Mouse (Mus musculus): ENCODE measurements around the gene Cfap157.

Gene Cfap157

DNA sequence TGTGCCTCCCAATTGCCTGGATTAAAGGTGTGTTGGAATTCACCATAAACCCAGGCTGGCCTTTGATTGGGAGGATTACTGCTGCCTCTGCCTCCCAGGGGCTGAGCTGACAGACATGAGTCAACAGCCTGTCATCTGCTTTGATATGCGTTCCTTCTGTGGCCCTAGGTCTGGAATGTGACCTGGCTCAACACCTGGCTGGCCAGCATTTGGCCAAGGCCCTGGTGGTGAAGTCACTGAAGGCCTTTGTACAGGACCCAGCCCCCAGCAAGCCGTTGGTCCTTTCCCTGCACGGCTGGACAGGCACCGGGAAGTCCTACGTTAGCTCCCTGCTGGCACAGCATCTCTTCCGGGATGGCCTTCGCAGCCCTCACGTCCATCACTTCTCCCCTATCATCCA is 25.7 kb downstream of the Cfap157 start:
- in situ Hi-C loops (cut with MboI; ENCODE audit: low pct_unique_long_range_greater_than_20kb in 1 of 2, low sequenced_read_pairs in 2 of 2, unreplicated experiment in 1 of 2): loop anchor here (5.0 kb wide), 1 partner anchor 46 kb away; the partner anchor contains the start of gene Cdk9 (in 2 of the 2)

DNA sequence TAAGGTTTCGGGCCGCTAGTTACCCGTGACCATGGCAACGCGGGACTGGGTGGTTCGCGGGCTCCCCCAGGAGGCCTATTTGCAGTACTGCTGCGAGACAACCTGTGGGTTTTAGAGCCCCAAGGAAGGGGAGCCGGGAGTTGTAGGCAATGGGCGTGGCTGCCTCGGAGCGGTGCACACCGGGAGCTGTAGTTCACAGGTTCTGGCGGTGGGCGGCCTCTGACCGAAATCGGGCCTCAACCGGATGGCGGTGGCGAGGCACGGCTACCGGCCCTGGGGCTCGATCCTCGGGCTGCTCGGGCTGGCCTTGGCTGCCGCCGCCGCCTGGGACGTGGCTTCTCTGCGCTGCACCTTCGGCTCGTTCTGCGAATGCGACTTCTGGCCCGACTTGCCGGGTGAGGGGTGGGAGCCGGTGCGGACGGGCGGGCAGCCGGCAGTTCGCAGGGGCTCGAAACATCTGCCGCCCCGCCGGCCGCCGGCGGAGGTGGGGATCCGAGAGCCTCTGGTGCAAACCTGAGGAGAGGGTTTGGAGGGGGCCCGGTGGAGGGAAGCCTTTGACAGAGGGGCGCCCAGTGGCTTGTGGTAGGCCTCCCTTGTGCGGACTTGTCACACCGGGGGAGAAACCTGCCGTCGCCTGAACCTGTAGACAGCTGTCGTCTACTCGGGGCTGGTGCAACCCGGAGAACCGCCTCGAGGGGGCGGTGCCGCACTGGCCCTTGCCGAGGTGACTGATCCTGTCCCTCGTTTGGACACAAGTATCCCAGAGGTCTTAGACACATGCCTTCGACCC is 27.0 kb downstream of the Cfap157 start, which contains the start of gene Tor2a:
TSS of gene Tor2a (plus strand) at position 179 of the 790 bp plus-strand sequence.
- in situ Hi-C loops (cut with MboI; ENCODE audit: low pct_unique_long_range_greater_than_20kb in 1 of 2, low sequenced_read_pairs in 2 of 2, unreplicated experiment in 1 of 2): loop anchor here (5.0 kb wide), 1 partner anchor 45 kb away; the partner anchor contains the start of gene Cdk9 (in 2 of the 2)

DNA sequence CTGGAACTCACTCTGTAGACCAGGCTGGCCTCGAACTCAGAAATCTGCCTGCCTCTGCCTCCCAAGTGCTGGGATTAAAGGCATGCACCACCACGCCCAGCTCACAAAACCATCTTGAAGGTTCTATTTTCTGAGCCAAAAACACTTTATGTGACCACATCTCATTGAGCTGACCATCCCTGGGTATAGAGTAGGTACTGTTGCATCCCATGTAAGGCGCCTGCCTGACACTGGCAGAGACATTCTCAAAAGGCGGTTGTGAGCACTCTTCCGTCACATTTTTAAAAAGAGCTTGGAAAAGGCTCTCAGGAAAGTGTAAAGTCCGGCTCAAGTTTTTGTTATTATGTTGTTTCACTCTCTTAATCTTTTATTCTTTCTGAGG is 27.6 kb downstream of the Cfap157 start:
- in situ Hi-C loops (cut with MboI; ENCODE audit: low pct_unique_long_range_greater_than_20kb in 1 of 2, low sequenced_read_pairs in 2 of 2, unreplicated experiment in 1 of 2): loop anchor here (5.0 kb wide), 1 partner anchor 44 kb away; the partner anchor contains the start of gene Cdk9 (in 2 of the 2)

DNA sequence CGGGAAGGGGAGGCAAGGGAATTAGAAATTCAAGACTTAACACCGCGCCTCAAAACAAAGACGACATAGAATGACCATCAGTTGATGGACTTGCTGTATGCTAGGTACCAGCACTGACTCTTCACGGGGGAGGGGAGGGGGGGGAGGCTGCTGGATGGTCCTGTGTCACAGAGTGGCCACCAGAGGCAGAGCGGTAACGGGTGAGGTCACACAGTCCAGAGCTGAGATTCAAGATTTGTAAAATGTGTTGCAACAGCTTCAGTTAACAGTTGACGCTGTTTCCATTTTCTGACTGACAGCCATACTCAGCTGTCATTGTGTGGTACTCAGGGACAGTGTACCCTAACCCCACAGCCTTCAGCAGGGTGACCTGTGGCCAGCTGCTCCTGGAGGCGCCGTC is 32.0 kb downstream of the Cfap157 start:
- in situ Hi-C loops (cut with MboI; ENCODE audit: low pct_unique_long_range_greater_than_20kb in 1 of 2, low sequenced_read_pairs in 2 of 2, unreplicated experiment in 1 of 2): no loop called here

DNA sequence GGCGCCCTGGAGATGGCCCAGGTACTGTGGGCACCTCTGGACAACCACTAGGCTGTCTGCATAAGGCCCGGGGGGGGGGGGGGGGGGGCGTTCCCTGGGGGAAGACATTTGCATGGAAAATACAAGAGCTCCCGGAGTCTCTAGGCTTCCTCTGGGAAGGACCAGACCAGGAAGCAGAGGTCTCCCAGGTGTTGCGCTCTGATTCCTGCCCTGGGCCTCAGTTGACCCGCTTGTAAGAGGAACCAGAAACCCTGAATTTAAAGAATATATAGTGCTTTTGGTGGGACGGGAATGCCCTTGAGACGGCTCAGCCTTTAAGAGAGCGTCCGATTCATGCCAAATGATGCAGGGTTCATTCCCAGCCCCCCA is 32.6 kb downstream of the Cfap157 start:
- in situ Hi-C loops (cut with MboI; ENCODE audit: low pct_unique_long_range_greater_than_20kb in 1 of 2, low sequenced_read_pairs in 2 of 2, unreplicated experiment in 1 of 2): no loop called here

DNA sequence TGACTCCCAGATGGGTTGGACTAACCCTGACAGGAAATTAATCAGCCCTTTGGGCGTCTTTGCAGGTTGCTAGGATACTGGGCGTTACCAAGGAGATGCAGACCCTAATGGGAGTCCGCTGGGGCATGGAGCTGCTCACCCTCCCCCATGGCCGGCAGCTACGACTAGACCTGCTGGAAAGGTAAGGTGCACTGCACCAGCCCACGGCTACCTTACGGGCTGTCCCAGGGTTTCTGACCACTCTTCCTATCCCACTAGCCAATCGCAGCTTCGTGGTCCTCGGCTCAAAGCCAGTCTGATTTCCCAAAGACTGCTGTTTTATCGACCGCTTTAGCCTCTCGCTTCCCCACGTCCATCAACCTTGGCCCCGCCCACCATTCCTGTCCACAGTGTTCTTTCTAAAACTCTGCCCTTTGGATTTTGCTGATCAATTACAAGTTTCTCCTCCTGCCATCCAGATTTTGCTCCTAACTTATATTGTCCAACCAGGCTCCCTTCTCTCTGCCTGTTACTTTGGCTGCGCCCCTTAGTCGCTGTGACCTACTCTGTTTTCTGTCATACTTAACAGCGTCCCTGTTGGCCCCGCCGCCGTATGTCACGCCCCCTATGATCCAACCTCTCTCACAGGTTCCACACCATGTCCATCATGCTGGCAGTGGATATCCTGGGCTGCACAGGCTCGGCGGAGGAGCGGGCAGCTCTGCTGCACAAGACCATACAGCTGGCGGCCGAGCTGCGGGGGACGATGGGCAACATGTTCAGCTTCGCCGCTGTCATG is 33.2 kb downstream of the Cfap157 start:
- in situ Hi-C loops (cut with MboI; ENCODE audit: low pct_unique_long_range_greater_than_20kb in 1 of 2, low sequenced_read_pairs in 2 of 2, unreplicated experiment in 1 of 2): no loop called here

DNA sequence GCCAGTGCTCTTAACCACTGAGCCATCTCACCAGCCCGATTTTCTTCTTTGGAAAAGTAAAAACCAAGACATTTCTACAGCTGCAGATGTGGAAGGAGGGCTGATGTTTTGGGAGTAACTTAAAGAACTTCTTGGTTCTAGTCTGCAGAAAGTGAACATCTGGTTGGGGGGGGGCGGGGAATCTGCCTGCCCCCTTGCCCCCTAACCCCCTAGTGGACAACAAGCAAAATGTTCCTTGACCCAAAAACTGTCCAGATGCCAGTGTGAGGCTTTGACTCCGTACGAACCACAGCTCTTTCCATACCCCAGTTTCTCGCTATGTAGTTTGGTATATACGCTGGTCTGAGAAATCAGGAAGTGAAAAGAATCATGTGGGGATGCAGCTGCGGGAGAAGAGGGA is 34.0 kb downstream of the Cfap157 start:
- in situ Hi-C loops (cut with MboI; ENCODE audit: low pct_unique_long_range_greater_than_20kb in 1 of 2, low sequenced_read_pairs in 2 of 2, unreplicated experiment in 1 of 2): no loop called here

DNA sequence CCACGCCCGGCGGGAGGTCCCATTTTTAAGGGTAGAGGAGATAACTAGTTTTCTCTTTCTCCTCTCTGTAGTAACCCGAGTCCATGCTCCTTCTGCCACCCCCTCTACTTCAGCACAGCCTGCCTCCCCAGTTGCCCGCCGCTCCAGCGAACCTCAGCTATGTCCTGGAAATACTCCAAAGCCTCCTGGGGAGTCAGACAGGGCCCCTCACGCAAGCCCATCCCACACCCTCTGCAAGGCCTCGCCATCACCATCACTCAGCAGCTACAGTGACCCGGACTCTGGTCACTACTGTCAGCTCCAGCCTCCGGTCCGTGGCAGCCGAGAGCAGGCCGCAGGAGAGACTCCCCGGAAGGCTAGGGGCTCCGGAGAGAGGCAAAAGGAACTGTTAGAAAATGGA is 35.1 kb downstream of the Cfap157 start:
- in situ Hi-C loops (cut with MboI; ENCODE audit: low pct_unique_long_range_greater_than_20kb in 1 of 2, low sequenced_read_pairs in 2 of 2, unreplicated experiment in 1 of 2): no loop called here

DNA sequence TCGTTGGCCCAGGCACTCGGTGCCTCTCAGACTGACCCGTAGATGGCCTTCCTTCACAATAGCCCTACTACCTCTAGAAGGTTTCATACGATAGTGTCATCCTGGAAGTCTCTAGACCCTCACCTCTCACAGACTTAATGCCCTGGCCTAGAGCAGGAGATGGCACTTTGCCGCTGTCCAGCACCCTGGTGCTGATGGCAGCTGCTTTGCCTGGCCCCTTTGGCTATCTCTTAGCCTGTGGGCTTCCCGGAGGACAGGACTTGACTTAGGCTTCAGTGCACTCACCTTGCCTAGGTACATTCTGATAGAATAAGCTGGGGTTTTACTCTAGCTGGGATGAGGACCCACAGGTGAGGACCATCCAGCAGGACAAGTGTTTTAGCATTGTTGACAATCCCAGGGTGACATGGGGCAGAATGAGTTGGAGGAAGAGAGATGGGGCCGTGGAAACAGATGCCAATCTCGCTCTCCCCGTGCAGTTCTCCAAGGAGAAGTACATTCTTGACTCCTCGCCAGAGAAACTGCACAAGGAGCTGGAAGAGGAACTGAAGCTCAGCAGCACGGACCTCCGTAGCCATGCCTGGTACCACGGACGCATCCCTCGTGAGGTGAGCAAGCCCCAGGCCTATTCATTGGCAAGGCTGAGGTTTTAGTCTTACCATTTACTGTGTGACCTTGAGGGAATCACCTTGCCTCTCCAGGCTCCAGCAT is 39.8 kb downstream of the Cfap157 start:
- in situ Hi-C loops (cut with MboI; ENCODE audit: low pct_unique_long_range_greater_than_20kb in 1 of 2, low sequenced_read_pairs in 2 of 2, unreplicated experiment in 1 of 2): no loop called here

DNA sequence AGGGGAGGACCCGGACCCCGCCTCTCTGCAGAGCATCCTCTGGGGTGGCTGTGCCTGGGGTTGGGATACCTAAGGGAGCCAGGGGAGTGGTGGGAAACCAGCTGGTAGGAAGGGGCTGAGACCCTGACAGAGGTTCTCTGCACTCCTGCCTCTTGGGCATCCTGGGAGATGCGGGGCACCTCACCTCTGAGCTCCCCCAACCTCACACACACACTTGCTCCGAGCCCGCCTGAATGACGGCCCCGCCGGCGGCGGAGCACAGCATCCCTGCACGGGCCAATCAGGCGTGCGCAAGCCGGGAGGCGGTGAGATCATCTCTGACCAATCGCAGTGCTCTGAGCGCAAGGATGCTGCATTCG is 42.1 kb downstream of the Cfap157 start:
- in situ Hi-C loops (cut with MboI; ENCODE audit: low pct_unique_long_range_greater_than_20kb in 1 of 2, low sequenced_read_pairs in 2 of 2, unreplicated experiment in 1 of 2): no loop called here

DNA sequence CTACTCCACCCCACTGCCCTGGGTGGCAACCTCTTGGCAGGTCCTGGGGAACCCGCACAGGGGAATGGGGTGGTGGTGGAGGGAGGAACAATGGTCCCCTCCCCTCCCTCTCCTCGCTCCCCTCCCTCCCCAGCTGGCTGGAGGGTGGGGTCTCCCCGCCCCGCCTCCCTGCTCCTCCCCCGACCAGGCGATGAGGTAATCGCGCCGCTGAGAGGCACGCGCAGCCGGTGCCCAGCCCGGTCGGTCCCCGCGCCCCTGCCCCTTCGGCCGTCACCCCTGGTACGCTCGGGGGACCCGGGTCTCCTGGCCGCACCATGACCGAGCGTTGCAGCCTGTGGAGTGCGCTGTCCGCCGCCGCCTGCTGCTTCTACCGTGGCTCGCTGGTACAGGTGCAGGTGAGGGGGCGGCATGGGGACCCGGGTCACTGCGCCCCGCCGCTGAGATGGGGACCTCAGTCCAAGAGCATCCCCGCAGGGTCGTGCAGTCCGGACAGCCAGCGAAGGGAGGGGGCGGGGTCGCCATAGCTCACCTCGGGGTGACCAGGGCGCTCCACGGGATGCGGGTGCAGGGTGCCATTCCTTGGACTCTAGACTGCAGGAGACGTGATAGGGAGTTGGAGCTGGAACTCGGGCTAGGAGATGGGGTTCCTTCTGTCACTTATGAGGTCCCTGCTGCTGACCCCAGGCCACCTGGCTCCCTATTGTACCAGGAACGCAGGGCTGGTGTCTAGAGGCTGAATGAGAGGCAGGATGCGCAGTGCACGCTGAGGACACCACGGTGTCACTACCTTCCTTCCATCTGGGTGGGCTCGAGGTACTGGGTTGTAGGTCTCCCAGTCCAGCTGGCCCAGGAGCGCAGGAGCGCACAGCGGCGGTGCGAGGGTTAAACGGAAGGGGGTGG is 42.7 kb downstream of the Cfap157 start:
- in situ Hi-C loops (cut with MboI; ENCODE audit: low pct_unique_long_range_greater_than_20kb in 1 of 2, low sequenced_read_pairs in 2 of 2, unreplicated experiment in 1 of 2): no loop called here

DNA sequence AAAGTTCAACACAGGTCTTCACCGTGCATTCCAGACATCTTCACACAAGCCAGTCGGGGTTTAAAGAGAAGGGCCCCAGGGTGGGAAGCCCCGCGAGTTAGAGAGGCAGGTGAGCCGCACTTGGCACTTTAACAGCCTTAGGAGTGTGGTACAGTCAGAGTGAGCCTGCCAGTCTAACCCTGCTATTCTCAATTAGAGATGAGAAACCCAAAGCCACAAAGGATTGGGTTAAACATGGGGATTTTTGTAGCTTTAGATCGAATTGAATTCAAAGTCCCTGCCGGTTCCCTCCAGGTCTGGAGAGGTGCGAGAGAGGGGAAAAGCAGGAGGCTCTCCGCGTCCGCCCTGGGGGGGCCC is 43.3 kb downstream of the Cfap157 start, which contains the start of gene 6330409D20Rik:
TSS of gene 6330409D20Rik (minus strand) at position 101 of the 357 bp plus-strand sequence.
- in situ Hi-C loops (cut with MboI; ENCODE audit: low pct_unique_long_range_greater_than_20kb in 1 of 2, low sequenced_read_pairs in 2 of 2, unreplicated experiment in 1 of 2): no loop called here

DNA sequence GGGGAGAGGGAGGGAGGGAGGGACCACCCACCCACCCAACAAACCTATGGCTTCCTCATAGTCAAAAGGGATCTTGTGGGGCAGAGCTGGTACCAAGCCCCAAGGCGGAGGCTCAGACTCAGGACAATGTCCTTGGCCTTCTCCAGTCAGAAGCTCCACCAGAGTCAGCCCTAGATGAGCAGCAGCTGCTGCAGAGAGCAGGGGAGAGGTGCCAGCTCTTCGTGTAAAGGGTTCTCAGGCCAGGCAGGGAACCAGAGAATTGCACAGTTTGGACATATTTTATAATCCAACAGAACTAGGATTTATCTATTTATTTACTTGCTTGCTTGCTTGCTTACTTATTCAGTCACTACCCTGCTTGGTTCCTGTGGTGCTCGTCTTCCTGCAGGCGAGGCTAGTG is 44.9 kb downstream of the Cfap157 start:
- in situ Hi-C loops (cut with MboI; ENCODE audit: low pct_unique_long_range_greater_than_20kb in 1 of 2, low sequenced_read_pairs in 2 of 2, unreplicated experiment in 1 of 2): no loop called here

DNA sequence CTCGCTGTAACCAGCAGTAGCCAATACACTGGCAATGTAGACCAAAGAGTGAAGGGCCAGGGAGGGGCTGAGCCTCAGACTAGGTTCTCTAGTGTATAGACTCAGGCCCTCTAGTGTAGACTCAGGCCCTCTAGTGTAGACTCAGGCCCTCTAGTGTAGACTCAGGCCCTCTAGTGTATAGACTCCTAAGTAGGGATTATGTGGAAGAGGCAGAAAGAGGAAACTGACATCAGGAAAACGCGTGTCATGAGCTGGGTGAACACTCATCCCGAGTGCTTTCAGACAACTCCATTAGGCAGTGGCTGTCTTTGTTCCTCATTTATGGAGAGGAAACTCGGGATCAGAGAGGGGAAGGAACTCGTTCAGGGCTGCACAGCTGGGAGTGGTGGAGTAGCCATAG is 47.2 kb downstream of the Cfap157 start:
- in situ Hi-C loops (cut with MboI; ENCODE audit: low pct_unique_long_range_greater_than_20kb in 1 of 2, low sequenced_read_pairs in 2 of 2, unreplicated experiment in 1 of 2): no loop called here

DNA sequence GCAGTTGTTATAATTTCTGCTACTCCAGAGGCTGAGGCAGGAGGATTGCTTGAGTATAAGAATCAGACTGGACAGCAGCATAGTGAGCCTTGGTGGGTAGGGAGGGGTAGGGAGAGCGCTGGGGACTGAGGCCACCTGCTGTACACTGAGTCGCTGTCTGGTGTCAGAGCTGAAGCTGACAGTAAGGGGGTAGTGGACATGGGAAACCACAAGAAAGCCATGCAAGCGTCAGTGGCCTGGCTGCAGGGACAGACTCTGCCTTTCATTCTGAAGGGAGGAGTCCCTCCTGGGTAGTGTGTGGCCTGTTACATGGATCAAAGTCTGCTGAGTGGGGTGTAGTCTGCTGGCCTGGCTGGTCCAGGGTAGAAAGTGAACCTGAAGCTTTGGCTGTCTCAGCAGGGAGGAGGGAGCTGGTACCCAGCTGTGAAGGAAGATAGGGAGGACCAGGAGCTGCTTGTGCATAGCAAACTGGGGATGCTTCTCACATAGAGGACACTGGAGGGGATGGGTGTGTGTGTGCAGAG is 47.9 kb downstream of the Cfap157 start:
- in situ Hi-C loops (cut with MboI; ENCODE audit: low pct_unique_long_range_greater_than_20kb in 1 of 2, low sequenced_read_pairs in 2 of 2, unreplicated experiment in 1 of 2): no loop called here

DNA sequence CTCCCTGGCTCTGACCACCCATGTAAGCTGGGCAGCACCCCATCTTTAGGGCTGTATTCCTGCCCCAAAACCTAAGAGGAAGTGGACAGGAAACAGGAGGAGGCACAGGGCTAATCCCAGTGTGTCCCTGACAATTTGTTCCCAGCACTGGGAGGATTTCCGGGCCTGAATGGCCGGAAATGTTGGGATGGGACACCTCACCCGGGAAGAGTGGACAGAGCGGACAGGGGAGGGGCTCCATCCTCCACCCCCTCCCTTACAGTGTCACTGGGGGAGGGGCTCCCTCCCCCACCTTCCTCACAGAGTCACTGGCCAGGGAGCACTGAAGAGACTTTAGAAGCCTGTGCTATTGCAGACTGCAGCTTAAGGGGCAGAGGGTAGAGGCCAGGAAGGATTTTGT is 49.3 kb downstream of the Cfap157 start:
- in situ Hi-C loops (cut with MboI; ENCODE audit: low pct_unique_long_range_greater_than_20kb in 1 of 2, low sequenced_read_pairs in 2 of 2, unreplicated experiment in 1 of 2): no loop called here

DNA sequence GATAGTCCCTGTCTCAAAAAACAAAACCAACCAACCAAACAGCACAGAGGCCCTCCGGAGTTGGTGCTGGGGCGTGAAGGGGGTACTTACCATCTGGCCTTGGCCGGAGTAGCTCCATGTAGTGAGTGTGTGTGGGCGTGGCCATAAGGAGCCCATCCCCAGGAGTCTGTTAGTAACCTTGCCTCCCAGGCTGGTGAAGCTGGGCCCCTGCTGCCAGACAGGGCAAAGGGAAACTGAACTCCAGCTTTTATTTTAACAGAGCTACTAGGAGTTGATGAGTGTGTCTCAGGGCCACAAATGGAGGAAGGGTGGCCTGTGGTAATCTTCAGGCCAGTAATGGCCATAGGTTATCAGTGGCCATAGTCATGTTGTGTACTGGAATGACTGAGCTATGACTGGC is 49.7 kb downstream of the Cfap157 start:
- in situ Hi-C loops (cut with MboI; ENCODE audit: low pct_unique_long_range_greater_than_20kb in 1 of 2, low sequenced_read_pairs in 2 of 2, unreplicated experiment in 1 of 2): no loop called here

DNA sequence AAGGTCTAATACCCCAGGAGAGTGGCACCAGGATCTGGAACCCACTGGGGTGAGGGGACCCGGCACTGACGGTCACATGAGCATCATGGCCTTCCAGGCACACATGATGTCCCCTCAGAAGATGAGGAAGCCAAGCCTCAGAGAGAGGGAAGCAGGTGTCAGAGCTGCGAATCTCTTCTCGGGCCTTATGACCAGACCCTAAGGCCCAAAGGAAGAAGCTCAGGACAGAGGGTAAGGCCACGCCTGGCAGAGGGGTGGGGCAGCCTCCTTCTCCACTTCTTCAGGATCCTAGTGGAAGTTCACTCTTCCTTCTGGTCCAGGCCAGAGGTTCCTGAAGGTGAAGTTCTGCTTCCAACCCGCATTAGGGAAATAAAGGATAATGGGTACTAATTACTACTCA is 51.5 kb downstream of the Cfap157 start:
- in situ Hi-C loops (cut with MboI; ENCODE audit: low pct_unique_long_range_greater_than_20kb in 1 of 2, low sequenced_read_pairs in 2 of 2, unreplicated experiment in 1 of 2): no loop called here

Measured in mouse embryonic stem cell (cell line).